Mouse (Mus musculus) thymus, adult 2 months (tissue): ENCODE measurements around the gene Rhoq.

Source experiments
- CTCF ChIP-seq: fragments of 200-500 bp; IDR thresholded peaks from 2 replicates; pipeline ENCODE4 v1.5.1; 2012; ENCODE audit warnings: mild to moderate bottlenecking, control low read depth, low read length, moderate library complexity, borderline replicate concordance; ENCODE audit not compliant: control insufficient read depth, poor library complexity, insufficient read depth; ENCODE audit errors: extremely low read depth
- POLR2A ChIP-seq: fragments of 200-500 bp; IDR thresholded peaks from 2 replicates; pipeline ENCODE4 v1.6.1; 2012; ENCODE audit warnings: mild to moderate bottlenecking, low read length, control low read depth, moderate library complexity; ENCODE audit not compliant: control insufficient read depth, poor library complexity, insufficient read depth; ENCODE audit errors: extremely low read depth

DNA sequence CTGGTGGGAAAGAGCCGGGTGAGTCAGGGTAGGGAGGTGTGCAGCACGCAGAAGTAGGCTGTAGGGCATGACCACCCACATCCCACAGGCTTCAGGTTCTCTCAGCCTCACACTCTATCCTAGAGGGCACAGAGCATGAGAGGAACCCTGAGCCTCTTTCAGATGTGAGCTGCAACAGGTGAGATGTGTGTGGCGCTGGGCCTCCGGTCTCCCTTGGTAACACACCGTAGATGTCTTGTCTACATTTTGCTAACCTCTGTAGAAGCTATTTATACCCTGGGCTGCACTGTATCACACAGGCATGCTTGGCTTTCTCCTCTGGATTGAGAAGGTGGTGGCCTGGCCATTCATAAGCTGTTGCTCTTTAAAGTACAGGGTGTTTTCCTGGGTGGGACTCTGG, 5.7 kb downstream of the Rhoq start:
- no peak for TF ChIP-seq CTCF
- TF ChIP-seq POLR2A = no peak
